Mouse (Mus musculus) limb, embryonic 13.5 days (tissue): ENCODE measurements at regions not wholly inside any gene's neighbourhood (a gene's known extent, or its start where the extent isn't known, plus 50 kb on each side); places are given as distances from the start of the nearest gene placed in this dataset.

Source experiments
- ATAC-seq: fragments of 200-750 bp; cut with Nextera tagmentation; 2 replicates; pipeline ENCODE4 v1.8.0; 2017; ENCODE audit warnings: low read depth, moderate number of reproducible peaks, moderate TSS enrichment; ENCODE audit not compliant: low FRiP score
- H3K27ac ChIP-seq: fragments of 300-500 bp; sonication (generic); 2 replicates; pipeline ENCODE4 v1.5.1; 2015; ENCODE audit warnings: inconsistent platforms, mild to moderate bottlenecking, moderate library complexity
- H3K27me3 ChIP-seq: fragments of 300-500 bp; sonication (generic); 2 replicates; pipeline ENCODE4 v1.6.1; 2015; ENCODE audit warnings: mild to moderate bottlenecking, inconsistent platforms
- H3K36me3 ChIP-seq: fragments of 300-500 bp; sonication (generic); 2 replicates; pipeline ENCODE4 v1.6.1; 2015; ENCODE audit warnings: inconsistent platforms, mild to moderate bottlenecking, moderate library complexity
- H3K4me1 ChIP-seq: fragments of 300-500 bp; sonication (generic); 2 replicates; pipeline ENCODE4 v1.6.1; 2015; ENCODE audit warnings: inconsistent platforms
- H3K4me2 ChIP-seq: fragments of 300-500 bp; sonication (generic); replicated peaks from 2 replicates; pipeline ENCODE4 v1.6.1; 2015; ENCODE audit warnings: inconsistent platforms, mild to moderate bottlenecking, moderate library complexity
- H3K4me3 ChIP-seq: fragments of 300-500 bp; sonication (generic); 2 replicates; pipeline ENCODE4 v1.5.1; 2015; ENCODE audit warnings: moderate library complexity, mild to moderate bottlenecking, inconsistent platforms
- H3K9ac ChIP-seq: fragments of 300-500 bp; sonication (generic); 2 replicates; pipeline ENCODE4 v1.6.1; 2015; ENCODE audit warnings: mild to moderate bottlenecking, inconsistent platforms
- H3K9me3 ChIP-seq: fragments of 300-500 bp; sonication (generic); 2 replicates; pipeline ENCODE4 v1.6.1; 2016; ENCODE audit warnings: inconsistent platforms
- WGBS: fragments of 180-500 bp; shearing (Covaris S2); methylation state at CpG from one replicate; pipeline ENCODE4 v1.1.7; 2015; 5-methylcytosine and 5-hydroxymethylcytosine counted together

DNA sequence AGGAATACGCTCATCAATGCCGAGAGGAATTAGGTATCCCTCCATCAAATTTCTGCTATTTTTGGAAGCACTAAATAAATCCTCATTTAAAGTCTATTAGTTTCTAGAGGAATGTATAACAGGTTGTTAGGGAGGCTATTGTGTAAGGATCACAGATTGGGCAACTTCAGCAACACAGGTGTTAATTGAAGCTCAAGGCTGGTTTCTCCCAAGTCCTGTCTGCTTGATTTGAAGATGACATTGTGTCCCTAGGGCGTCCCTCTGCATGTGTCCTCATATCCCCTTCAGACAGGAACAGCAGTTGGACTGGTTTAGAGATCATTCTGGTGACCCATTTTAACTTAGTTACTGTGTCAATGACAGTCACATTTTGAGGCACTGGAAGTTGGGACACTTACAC, 281.5 kb downstream of the Gm5447 start:
- Histone ChIP-seq H3K4me3 (no peak overlapping the region), H3K4me1 (no peaks in the 10 kb centered on the region), H3K27ac (no peak overlapping the region), H3K36me3 (no peaks in the 10 kb centered on the region), H3K4me2 (no peak overlapping the region), H3K9ac (no peak overlapping the region), H3K27me3 (no peaks in the 10 kb centered on the region), H3K9me3 (no peaks in the 10 kb centered on the region)
- WGBS, result 90% methylated on average over 3 of the region's 3 CpGs
- ATAC-seq, result no peak

DNA sequence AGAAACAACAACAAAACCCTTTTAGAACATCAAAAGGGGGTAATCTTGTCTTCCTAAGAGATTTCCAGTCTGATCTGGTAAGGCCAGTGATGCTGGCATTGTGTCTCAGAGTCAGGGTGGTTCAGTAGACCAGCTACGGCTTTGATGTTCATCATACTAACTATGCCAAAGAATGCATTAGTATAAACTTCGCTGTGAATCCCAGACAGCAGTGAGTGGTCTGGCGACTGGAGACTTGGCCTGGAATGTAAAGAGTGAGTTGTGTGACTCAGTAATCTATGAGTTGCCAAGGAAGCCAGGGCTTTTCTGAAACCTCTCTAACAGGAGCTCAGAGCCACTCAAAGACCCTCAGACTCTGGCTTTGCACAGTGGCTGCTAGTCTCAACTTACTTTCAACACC, 288.1 kb upstream of the Foxq1 start:
- H3K9me3 ChIP-seq, result no peaks in the 10 kb centered on the region
- no peak overlapping the region for H3K4me3 ChIP-seq
- ATAC-seq, result no peak
- no peaks in the 10 kb centered on the region for H3K36me3 ChIP-seq
- WGBS, result 68% methylated on average over 3 of the region's 3 CpGs
- H3K4me1 ChIP-seq, result no peaks in the 10 kb centered on the region
- H3K4me2 ChIP-seq, result no peak overlapping the region
- no peak overlapping the region for H3K9ac ChIP-seq
- no peaks in the 10 kb centered on the region for H3K27me3 ChIP-seq
- H3K27ac ChIP-seq, result no peak overlapping the region

DNA sequence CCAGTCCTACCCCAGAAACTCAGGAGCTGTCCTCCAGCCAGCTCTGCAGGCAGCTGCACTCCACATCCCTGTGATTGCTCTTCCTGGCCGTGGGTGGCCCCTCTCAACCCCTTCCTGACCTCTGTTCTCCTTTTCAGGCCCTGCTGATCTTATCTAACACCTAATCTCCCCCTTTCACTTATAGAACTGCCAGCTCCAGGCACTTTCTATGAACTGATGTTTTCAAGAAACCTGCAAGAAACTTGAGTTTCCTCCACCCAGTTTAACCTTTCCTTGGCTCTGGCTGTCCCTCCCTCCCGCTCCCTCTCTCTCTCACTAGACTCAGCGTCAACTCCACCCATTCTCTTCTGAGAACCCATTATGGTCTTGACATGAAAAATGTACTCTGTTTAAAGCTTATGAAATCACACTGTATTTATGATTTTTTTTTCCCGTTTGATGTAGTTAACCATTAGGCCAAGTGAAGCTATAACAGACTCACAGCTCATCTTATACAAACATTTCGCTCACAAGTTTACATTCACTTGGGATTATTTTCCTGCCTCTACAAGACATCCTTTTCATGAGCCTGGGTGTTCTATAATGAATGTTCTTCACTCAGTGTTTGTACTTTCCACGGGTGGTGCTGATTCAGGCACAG, 279.8 kb upstream of the Foxq1 start:
- Histone ChIP-seq H3K4me3 (no peak overlapping the region), H3K4me1 (no peaks in the 10 kb centered on the region), H3K9me3 (no peaks in the 10 kb centered on the region), H3K9ac (no peak overlapping the region), H3K36me3 (no peaks in the 10 kb centered on the region), H3K4me2 (no peak overlapping the region), H3K27ac (no peak overlapping the region), H3K27me3 (no peaks in the 10 kb centered on the region; the same call in 1 of the 2 replicates)
- 43% methylated on average over 6 of the region's 6 CpGs for WGBS
- ATAC-seq, result no peak

DNA sequence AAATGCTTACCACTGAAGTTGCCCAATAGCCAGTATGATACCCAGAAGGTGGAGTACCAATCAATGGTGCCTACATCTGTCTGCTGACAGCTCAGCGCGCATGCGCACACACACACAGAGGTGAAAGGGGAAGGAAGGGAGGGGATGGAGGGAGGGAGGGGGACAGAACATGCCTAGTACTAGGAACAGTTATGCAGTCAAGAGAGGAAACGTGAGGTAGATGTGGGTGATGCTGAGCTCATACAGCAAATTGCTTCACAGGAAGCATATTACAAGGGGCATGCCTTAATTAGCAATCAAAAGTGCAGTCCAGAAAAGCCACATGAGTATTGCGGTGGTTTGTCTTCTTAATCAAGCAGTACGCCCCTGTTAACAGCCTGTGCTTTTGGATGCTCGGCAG, 265.3 kb upstream of the Foxq1 start:
- H3K36me3 ChIP-seq, result no peaks in the 10 kb centered on the region
- no peak overlapping the region for H3K4me3 ChIP-seq
- 72% methylated on average over 7 of the region's 7 CpGs for WGBS
- no peak overlapping the region for H3K9ac ChIP-seq
- no peak overlapping the region for H3K27ac ChIP-seq
- H3K27me3 ChIP-seq, result peaks cover 17% of the 10 kb centered on the region
- no peak overlapping the region for H3K4me2 ChIP-seq
- H3K4me1 ChIP-seq, result peaks cover 14% of the 10 kb centered on the region; the same call in 1 of the 2 replicates
- ATAC-seq, result no peak
- no peaks in the 10 kb centered on the region for H3K9me3 ChIP-seq

DNA sequence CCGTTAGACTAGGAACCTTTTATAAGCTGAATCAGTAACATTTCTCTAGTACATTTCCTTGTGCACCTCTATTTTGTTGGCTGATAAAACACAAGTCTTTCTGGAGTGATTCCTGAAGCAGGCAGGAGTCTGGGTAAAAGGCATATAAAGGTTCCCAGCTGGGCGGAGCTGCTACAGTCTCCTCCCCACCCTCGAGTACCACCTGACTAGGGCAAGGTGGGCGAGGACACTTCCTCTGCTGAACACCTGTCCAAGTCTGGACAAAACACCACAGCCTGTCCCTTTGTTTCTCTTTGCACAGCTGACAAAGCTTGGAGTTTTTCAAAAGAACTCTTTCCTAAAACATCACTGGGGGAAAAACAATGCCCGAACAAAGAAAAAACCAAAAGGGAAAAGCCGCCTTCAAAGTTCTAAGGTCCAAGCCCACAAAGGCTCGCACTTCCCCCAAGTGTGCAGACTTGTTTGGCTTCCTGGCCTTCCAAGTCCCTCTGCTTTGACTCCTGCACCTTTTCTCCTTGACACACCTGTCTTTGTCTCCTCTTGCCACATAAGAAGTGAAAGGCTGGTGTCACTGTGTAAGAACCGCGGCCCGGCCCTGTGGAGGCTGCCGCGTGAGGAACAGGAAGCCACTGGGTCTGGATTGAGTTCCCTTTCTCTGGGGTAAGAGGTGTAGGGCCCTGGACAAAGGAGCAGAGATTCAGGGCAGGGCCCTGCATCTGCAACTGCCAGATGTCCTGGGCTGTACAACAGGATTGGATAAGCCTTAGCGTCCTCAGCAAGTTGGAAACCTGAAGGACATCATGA, 263.1 kb upstream of the Foxq1 start:
- ATAC-seq, result no peak
- no peaks in the 10 kb centered on the region for H3K9me3 ChIP-seq
- peaks cover 14% of the 10 kb centered on the region; the same call in 1 of the 2 replicates for H3K4me1 ChIP-seq
- H3K4me3 ChIP-seq, result no peak overlapping the region
- H3K27me3 ChIP-seq, result peaks cover 17% of the 10 kb centered on the region
- WGBS, result 82% methylated on average over 13 of the region's 13 CpGs
- H3K36me3 ChIP-seq, result no peaks in the 10 kb centered on the region
- H3K27ac ChIP-seq, result no peak overlapping the region
- H3K4me2 ChIP-seq, result no peak overlapping the region
- no peak overlapping the region for H3K9ac ChIP-seq

DNA sequence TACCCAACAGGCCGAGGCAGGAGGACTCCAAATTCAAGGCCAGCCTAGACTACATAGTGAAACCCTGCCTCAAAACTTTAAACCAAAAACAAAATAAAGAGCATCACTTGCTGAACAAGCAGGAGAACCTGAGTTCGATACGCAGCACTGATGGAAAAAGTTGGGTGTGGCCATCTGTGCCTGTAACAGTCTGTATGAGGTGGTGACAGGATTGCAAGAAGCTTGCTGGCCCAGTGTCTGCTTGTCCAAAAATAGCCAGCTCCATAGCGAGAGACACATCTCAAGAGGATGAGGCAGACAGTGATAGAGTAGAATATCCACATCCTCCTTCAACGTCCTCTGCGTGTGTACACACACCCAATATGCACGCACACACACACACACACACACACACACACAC, 261.9 kb upstream of the Foxq1 start:
- no peak overlapping the region for H3K4me3 ChIP-seq
- H3K9ac ChIP-seq, result no peak overlapping the region
- H3K36me3 ChIP-seq, result no peaks in the 10 kb centered on the region
- 91% methylated on average over 7 of the region's 7 CpGs for WGBS
- no peak overlapping the region for H3K4me2 ChIP-seq
- H3K27me3 ChIP-seq, result peaks cover 17% of the 10 kb centered on the region
- no peak overlapping the region for H3K27ac ChIP-seq
- no peak for ATAC-seq
- no peaks in the 10 kb centered on the region for H3K9me3 ChIP-seq
- peaks cover 14% of the 10 kb centered on the region; the same call in 1 of the 2 replicates for H3K4me1 ChIP-seq

DNA sequence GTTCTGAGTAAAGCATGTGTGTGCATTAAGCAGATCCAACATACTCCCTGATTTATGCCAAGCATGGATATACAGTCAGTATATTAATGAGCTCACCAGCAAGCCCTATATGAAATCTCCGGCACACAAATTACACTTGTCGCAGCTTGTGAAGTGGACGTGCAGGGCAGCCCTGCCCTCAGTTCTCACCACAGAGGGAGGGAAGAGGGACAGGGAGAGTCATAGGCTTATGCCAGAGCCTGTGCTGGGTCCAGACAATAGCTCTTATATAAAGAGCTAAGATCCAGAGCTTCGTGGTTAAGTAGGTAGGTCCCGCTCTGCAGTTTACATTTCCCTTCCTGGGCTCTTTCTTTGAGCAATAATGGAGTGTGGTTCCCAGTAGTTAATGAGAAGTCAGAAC, 252.7 kb upstream of the Foxq1 start:
- H3K27me3 ChIP-seq, result no peaks in the 10 kb centered on the region
- WGBS, result 72% methylated on average over 5 of the region's 5 CpGs
- ATAC-seq, result no peak
- H3K9me3 ChIP-seq, result no peaks in the 10 kb centered on the region
- no peak overlapping the region for H3K4me2 ChIP-seq
- H3K4me1 ChIP-seq, result no peaks in the 10 kb centered on the region
- no peak overlapping the region for H3K27ac ChIP-seq
- H3K36me3 ChIP-seq, result no peaks in the 10 kb centered on the region
- no peak overlapping the region for H3K4me3 ChIP-seq
- H3K9ac ChIP-seq, result no peak overlapping the region

DNA sequence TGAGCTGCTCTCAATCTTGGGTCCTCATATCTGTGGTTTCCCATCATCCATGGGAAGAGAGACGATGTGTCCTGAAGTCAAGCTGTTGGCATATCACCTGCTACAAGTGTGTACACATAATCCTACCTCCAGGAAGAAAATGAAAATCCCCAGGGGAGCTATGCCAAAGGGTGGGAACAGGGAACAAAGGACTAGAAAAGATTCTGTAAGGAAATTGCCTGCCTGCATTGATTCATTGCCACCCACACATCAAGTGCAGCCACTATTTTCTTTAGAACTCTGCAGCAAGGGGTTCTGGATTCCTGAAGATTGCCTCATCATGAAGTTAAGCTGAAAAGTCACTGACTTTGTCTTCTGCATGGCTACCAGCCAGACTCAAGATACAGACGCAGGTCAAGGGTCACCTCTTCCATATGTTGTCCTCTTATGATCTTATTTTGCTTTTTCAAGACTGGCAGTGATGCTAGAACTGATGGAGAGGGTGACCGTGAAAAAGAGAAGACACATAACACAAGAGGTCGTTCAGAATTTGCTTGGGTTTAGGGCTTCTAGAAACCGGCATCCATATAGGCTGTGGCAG, 251.6 kb upstream of the Foxq1 start:
- H3K4me3 ChIP-seq, result no peak overlapping the region
- ATAC-seq, result no peak
- H3K9ac ChIP-seq, result no peak overlapping the region
- H3K4me2 ChIP-seq, result no peak overlapping the region
- H3K36me3 ChIP-seq, result no peaks in the 10 kb centered on the region
- no peaks in the 10 kb centered on the region; the same call in 1 of the 2 replicates for H3K4me1 ChIP-seq
- no peaks in the 10 kb centered on the region for H3K27me3 ChIP-seq
- no peaks in the 10 kb centered on the region for H3K9me3 ChIP-seq
- H3K27ac ChIP-seq, result no peak overlapping the region
- WGBS, result 83% methylated on average over 5 of the region's 5 CpGs

DNA sequence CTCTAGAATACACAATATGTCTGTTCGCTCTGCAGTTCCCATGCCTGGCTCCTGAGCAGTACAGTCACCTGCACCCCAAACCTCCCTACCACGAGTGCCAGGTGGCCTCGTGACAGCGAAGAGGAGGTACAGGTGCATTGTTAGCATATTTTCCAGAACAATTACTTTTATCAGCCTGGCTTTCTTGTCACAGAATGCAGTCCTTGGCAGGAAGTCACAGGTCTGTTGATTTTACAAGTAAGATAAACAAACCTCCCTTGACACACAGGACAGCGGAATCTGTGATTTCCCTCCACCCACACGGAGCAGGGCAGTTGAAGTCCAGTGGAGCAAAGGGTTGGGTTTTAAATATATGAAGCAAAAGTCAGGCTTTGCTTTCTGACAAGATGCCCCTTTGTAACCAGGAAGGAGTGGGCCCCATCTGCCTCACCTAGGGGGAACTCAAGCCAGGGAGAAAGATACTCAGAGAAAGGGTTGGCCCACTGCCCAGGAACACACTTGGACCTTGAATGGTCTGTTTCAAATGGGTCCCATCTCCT, 246.8 kb upstream of the Foxq1 start:
- no peak for ATAC-seq
- no peak overlapping the region for H3K4me2 ChIP-seq
- 68% methylated on average over 6 of the region's 6 CpGs for WGBS
- no peak overlapping the region for H3K4me3 ChIP-seq
- no peaks in the 10 kb centered on the region for H3K36me3 ChIP-seq
- H3K9ac ChIP-seq, result no peak overlapping the region
- H3K27ac ChIP-seq, result no peak overlapping the region
- no peaks in the 10 kb centered on the region for H3K27me3 ChIP-seq
- no peaks in the 10 kb centered on the region for H3K9me3 ChIP-seq
- peaks cover 12% of the 10 kb centered on the region for H3K4me1 ChIP-seq

DNA sequence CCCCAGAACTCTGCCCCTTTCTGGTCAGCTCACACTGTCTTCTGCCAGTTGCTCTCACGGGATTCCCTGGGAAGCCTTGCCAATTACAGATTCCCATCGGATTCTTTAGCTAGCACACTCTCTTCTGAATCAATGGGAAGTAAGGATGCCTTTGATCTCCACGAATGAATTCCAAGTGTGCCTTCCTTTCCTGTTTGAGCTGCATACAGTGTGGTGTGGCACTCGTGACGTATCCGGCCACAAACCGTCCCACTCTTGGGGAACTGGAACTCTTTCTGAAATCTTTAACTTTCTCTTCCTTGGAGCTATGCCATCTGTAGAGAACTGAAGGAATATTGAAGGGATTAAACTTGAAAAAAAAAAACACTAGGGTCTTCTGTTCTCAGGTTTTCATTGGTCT, 243.2 kb upstream of the Foxq1 start:
- H3K4me2 ChIP-seq, result no peak overlapping the region
- H3K4me3 ChIP-seq, result no peak overlapping the region
- H3K9ac ChIP-seq, result no peak overlapping the region
- H3K4me1 ChIP-seq, result peaks cover 12% of the 10 kb centered on the region
- 39% methylated on average over 7 of the region's 7 CpGs for WGBS
- no peak for ATAC-seq
- H3K9me3 ChIP-seq, result peaks cover 3% of the 10 kb centered on the region; the same call in 1 of the 2 replicates
- no peak overlapping the region for H3K27ac ChIP-seq
- no peaks in the 10 kb centered on the region for H3K36me3 ChIP-seq
- no peaks in the 10 kb centered on the region for H3K27me3 ChIP-seq

DNA sequence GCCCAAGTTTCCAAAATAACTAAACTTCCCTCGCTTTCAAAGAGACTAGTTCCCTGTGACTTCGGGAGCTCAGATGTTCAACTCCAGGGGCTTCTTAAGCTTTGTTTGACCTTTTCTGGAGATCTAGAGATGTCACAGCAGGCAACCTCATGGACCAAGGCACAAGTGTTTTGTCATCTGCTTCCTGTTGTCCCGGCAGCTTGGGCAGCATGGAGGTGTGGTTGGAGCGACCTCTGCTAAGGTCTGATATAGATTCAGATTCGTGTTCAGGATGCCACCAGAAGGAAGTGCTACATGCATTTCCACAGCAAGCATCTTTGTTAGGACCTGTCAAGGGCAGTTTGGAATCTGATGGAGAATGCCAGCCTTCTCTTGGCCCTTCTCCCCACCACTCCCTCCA, 242.1 kb upstream of the Foxq1 start:
- no peak overlapping the region for H3K27ac ChIP-seq
- no peaks in the 10 kb centered on the region for H3K36me3 ChIP-seq
- H3K4me3 ChIP-seq, result no peak overlapping the region
- H3K4me2 ChIP-seq, result no peak overlapping the region
- H3K27me3 ChIP-seq, result no peaks in the 10 kb centered on the region
- H3K4me1 ChIP-seq, result peaks cover 12% of the 10 kb centered on the region
- WGBS, result 77% methylated on average over 5 of the region's 5 CpGs
- peaks cover 3% of the 10 kb centered on the region; the same call in 1 of the 2 replicates for H3K9me3 ChIP-seq
- no peak for ATAC-seq
- H3K9ac ChIP-seq, result no peak overlapping the region

DNA sequence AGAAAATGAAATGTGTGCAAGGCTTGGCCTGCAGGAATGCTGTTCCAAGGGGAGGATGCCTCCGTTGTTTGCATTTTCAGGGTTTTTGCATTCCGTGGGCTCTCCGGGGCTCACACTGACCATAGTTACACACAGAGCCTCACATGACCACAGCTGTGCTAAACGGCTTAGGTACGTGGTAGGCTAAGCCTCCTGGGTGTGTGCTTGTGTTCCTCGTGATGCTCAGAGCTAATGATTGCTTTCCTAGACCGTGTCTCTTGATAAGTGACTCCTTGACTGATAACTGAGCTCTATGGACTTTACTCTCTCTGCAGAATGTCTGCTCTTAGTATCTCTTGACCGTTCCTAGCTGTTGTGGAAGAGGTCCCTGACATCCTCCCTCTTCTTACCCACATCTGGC, 238.9 kb upstream of the Foxq1 start:
- no peak overlapping the region for H3K9ac ChIP-seq
- peaks cover 3% of the 10 kb centered on the region; the same call in 1 of the 2 replicates for H3K9me3 ChIP-seq
- no peak overlapping the region for H3K27ac ChIP-seq
- 83% methylated on average over 8 of the region's 8 CpGs for WGBS
- ATAC-seq, result no peak
- no peak overlapping the region for H3K4me2 ChIP-seq
- H3K4me1 ChIP-seq, result peaks cover 12% of the 10 kb centered on the region
- H3K27me3 ChIP-seq, result no peaks in the 10 kb centered on the region
- no peaks in the 10 kb centered on the region for H3K36me3 ChIP-seq
- H3K4me3 ChIP-seq, result no peak overlapping the region
